Mouse (Mus musculus): Measurements from ENCODE around the gene Emp2. TPM values are rescaled to one million over a fixed set of nuclear protein-coding genes. Genes with fewer than 3 reads are reported as not detected.
A peak's percentile ranks its signal among the peaks of the same experiment; 100 is the strongest.
"Not testable (repeated sequence)": the region's sequence is repeated elsewhere in the genome, so short reads cannot be mapped to it uniquely, and the experiment has no call there.

Gene Emp2
- total RNA-seq, 2 experiments from 2014 or later = 0.07 TPM; not detected in 1

DNA sequence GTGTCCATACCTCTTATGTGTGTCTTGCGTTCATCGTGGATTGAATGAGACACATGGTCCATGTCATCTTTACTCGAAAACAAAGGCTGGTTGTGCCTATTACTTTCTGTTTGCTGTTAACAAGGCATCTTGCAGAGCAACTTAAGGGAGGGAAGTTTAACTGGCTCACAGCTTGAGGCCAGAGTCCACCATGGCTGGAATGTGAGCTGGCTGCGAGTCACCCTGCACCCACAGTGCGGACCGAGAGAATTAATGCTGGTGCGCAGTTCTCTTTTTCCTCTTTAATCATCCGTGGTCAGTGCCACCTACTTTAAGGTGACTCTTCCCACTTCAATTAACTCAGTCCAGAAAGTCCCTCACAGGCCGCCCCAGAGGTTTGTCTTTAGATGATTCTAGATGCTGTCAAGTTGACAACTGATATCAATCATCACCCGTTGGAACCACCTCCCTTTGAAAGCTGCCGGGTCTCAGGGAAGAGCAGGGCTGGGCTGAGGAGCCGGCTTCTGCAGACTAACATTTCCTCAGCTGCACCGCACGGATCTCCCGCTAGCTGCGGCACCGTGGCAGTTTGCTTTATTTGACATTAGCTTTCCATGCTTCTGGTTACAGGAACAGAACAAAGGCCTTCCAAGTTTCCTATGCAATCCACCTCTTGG is 6.3 kb upstream of the Emp2 start:
- ATAC-seq (ENCODE audit: poor library complexity, severe bottlenecking) = no peak

GRCm38 (mm10) chr16:10317197-10317544 is 3.4 kb upstream of the Emp2 start:
- ATAC-seq (ENCODE audit: poor library complexity, severe bottlenecking) = no peak

DNA sequence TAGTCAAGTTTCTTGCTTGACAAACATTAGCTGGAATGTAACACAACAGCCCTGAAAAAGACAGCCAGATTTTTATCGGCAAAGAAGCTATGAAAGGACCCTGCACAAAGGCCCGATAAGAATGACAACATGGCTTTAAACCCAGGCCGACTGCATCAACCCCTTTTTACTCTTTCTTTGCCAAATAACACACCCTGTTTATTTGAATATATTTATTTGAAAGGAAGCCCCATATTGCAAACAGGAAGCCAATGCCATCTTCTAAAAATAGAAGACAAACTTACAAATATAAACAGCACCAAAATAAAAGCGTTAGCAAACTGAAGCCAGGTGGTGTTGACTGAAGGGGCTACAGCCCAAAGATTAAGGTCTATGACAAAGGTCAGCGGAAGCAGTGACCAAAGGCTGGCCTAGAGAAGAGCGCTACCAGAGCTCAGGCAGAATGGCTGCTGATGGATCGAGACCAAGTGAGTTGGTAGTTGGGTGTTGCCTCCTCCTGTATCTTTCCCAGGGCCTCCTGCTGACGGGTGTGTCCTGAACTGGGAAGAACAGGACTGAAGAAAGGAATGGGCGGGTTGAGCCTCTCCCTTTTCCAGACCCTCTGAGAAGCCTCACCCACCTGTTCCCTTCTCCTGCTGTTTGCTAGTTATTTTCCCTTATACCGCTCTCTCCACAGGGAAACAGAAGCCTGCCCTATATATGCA is 2.9 kb upstream of the Emp2 start:
- no peak for ATAC-seq (ENCODE audit: poor library complexity, severe bottlenecking)

GRCm38 (mm10) chr16:10313226-10313625 is 542 bp downstream of the Emp2 start:
- no peak for ATAC-seq (ENCODE audit: poor library complexity, severe bottlenecking)

DNA sequence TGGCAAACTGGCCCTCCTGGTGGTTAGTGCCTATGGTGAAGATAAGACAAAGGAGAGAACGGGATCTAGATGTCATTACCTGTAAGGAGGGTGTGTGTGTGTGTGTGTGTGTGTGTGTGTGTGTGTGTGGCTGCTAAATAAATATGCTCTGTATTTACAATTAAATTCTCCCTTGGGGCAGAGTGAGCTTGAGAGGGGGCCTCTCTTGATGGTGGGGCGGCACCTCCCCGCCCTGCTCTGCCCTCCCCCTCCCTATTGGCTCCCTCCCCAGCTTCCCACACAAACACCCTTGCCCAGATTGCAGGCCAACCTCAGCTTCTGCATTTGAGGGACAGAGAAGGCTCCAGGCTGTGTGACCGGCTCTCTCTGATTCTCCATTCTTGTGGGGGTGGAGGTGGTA is 1.8 kb downstream of the Emp2 start:
- no peak for ATAC-seq (ENCODE audit: poor library complexity, severe bottlenecking)

DNA sequence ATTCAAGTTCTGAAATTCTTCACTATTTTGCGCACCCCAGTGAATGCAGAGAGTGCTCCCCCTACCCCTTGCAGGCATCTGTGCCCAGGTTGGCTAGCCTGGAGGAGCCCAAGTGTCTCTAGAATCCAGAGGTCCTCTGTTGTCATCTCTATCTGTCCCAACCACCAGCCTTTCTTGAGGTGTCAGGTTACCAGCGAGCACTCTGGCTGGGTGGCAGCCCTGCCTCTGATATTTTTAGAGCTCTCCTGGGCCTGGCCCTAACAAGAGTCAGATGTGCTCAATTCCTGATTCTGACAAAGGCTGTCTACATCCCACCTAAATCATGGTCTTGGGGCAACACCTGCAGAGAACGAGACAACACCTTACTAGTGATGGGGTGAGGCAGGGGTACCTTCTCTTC is 2.7 kb downstream of the Emp2 start:
- ATAC-seq (ENCODE audit: poor library complexity, severe bottlenecking) = no peak

- no peak for ATAC-seq (ENCODE audit: poor library complexity, severe bottlenecking)
Measured at GRCm38 (mm10) chr16:10310507-10310906, 3.3 kb downstream of the Emp2 start.

GRCm38 (mm10) chr16:10307351-10307750 is 6.4 kb downstream of the Emp2 start:
- ATAC-seq (ENCODE audit: poor library complexity, severe bottlenecking) = no peak

DNA sequence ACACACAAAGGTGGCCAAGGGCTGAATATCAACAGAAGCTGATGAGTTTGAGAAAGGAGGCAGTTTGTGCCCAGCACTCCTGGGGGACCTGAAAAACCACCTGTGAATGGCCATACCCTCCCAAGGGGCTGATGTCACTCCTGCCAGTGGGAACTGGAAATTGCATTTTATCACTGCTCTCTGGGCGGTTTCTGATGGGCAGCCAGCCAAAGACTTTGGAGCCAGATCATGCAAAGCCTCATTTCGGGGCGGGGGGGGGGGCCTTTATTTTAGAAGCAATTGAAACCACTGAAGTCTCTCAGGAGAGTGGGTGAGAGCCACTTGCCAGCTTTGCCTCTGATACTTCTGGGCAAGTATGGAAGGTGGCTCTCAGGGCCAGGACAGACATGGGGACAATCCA is 7.7 kb downstream of the Emp2 start:
- ATAC-seq (ENCODE audit: poor library complexity, severe bottlenecking) = no peak

GRCm38 (mm10) chr16:10301337-10301736 is 12.4 kb downstream of the Emp2 start:
- no peak for ATAC-seq (ENCODE audit: poor library complexity, severe bottlenecking)

GRCm38 (mm10) chr16:10300231-10301186 is 13.3 kb downstream of the Emp2 start:
- peak; percentile 21; the same call in 1 of the 2 replicates for ATAC-seq (ENCODE audit: poor library complexity, severe bottlenecking)

- no peak for ATAC-seq (ENCODE audit: poor library complexity, severe bottlenecking)
Measured at GRCm38 (mm10) chr16:10299637-10300036, 14.1 kb downstream of the Emp2 start.

GRCm38 (mm10) chr16:10297696-10298644 is 15.8 kb downstream of the Emp2 start:
- no peak for ATAC-seq (ENCODE audit: poor library complexity, severe bottlenecking)

GRCm38 (mm10) chr16:10288115-10288514 is 25.7 kb downstream of the Emp2 start:
- ATAC-seq (ENCODE audit: poor library complexity, severe bottlenecking) = no peak

GRCm38 (mm10) chr16:10286513-10287268 is 27.1 kb downstream of the Emp2 start:
- 0 out of 2 replicates have a peak, but pooled peaks have one; percentile 24 for ATAC-seq (ENCODE audit: poor library complexity, severe bottlenecking)

DNA sequence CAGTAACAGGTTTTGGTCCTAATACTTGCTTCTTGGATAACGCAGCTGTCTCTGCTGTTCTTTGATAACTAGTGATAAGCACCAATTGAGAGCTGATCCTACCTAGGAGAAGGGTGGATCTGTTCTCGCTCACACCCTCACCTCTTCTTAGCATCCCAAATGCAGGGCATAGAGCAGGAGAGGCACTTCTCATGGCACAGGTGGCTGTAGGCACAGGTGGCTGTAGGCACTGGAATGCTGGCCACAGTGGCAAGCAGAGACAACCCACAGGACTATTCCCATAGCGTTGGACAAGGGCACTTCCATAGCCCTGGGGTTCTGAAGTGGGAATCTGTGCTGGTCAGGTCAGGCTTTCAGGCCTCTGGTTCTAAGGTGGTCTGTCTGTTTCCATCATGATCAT is 31.9 kb downstream of the Emp2 start:
- ATAC-seq (ENCODE audit: poor library complexity, severe bottlenecking) = no peak

DNA sequence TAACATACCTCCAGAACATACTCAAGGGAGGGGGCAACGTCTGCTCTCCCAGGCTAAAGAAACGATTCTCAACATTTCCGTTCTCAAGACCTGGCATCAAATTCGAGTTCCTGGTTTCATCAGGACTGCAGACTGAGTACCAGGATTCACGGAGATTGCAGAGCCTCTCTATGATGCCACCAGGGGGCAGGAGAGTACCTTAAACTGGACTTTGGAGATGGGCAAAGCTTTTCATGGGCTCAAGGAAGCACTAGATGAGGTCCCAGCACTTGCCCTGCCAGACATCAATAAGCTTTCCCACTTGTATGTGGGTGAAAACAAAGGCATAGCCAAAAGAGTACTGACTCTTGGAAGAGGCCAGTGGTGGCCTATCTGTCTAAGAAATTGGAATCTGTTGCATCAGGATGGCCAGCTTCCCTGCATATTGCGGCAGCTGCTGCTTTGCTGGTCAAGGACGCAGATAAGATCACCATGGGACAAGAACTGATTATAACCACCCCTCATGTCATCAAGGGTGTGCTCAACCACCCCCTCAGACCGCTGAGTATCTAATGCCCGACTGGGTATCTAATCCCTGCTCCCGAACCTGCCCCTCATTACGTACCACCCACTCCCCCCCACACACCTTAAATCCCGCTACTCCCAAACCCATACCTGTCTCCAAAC is 33.3 kb downstream of the Emp2 start:
- peak; percentile 56 for ATAC-seq (ENCODE audit: poor library complexity, severe bottlenecking)

DNA sequence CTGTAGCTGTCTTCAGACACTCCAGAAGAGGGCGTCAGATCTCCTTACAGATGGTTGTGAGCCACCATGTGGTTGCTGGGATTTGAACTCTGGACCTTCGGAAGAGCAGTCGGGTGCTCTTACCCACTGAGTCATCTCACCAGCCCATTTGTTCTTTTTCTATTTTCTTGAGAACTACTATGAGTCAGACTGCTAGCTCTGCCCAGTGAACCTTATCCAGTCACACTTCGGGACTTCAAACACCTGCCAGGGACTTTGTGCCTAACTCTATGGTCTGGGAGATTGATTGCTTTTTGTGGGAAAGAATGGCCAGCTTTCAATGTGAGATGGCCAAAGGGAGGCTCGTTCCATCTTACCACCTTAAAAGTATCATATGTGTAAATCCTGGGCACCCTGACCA is 37.0 kb downstream of the Emp2 start:
- ATAC-seq (ENCODE audit: poor library complexity, severe bottlenecking) = not testable (repeated sequence)

DNA sequence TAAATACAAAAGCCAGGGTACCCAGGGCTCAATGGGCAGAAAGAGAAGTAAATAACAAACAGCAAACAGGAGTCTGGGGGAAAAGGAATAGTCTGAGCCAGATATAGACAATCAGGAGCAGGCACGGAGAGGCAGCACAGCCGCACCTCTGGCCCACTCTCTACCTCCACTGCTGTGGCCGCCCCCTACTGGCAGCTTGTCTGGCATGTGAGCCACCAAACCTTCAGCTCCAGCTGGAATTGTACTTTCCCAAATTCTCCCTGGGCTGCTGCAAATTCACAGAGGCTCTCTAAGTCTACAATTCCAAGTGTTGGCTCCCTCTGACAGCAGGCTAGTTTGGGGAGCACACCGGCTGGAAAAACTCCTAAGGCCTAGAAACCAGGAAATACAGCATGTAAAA is 39.3 kb downstream of the Emp2 start:
- no peak for ATAC-seq (ENCODE audit: poor library complexity, severe bottlenecking)
